Mouse (Mus musculus): ENCODE results near the gene Selenoh.
A peak's percentile ranks its signal among the peaks of the same experiment; 100 is the strongest.

Gene Selenoh

GRCm38 (mm10) chr2:84669828-84670568 is 572 bp downstream of the Selenoh start:
- peak; percentile 62 for DNase-seq (ENCODE audit: low read depth)

GRCm38 (mm10) chr2:84666081-84666480 is 4.5 kb downstream of the Selenoh start:
- DNase-seq (ENCODE audit: low read depth) = no peak

GRCm38 (mm10) chr2:84662866-84663265 is 7.7 kb downstream of the Selenoh start:
- peak; percentile 92 for DNase-seq (ENCODE audit: low read depth)

GRCm38 (mm10) chr2:84660253-84660652 is 10.3 kb downstream of the Selenoh start:
- DNase-seq (ENCODE audit: low read depth) = peak; percentile 93

- no peak for DNase-seq (ENCODE audit: low read depth)
Measured at GRCm38 (mm10) chr2:84658806-84659205, 11.8 kb downstream of the Selenoh start, which contains the start of gene Btbd18. TSS of gene Btbd18 (plus strand) at chr2:84659079.

GRCm38 (mm10) chr2:84655864-84656263 is 14.7 kb downstream of the Selenoh start:
- DNase-seq (ENCODE audit: low read depth) = peak; percentile 57

GRCm38 (mm10) chr2:84653354-84653753 is 17.2 kb downstream of the Selenoh start:
- DNase-seq (ENCODE audit: low read depth) = no peak

GRCm38 (mm10) chr2:84650464-84651195 is 19.9 kb downstream of the Selenoh start, which contains the start of gene Ctnnd1:
TSS of gene Ctnnd1 (minus strand) at chr2:84650765.
- peak; percentile 94 for DNase-seq (ENCODE audit: low read depth)

GRCm38 (mm10) chr2:84649674-84650073 is 20.9 kb downstream of the Selenoh start:
- peak; percentile 42 for DNase-seq (ENCODE audit: low read depth)

- DNase-seq (ENCODE audit: low read depth) = no peak
Measured at GRCm38 (mm10) chr2:84648369-84648768, 22.2 kb downstream of the Selenoh start.

GRCm38 (mm10) chr2:84647051-84647568 is 23.5 kb downstream of the Selenoh start:
- DNase-seq (ENCODE audit: low read depth) = no peak

GRCm38 (mm10) chr2:84646138-84646537 is 24.4 kb downstream of the Selenoh start:
- no peak for DNase-seq (ENCODE audit: low read depth)

GRCm38 (mm10) chr2:84640833-84641232 is 29.7 kb downstream of the Selenoh start:
- no peak for DNase-seq (ENCODE audit: low read depth)

- no peak for DNase-seq (ENCODE audit: low read depth)
Measured at GRCm38 (mm10) chr2:84638428-84639220, 31.9 kb downstream of the Selenoh start.

- no peak for DNase-seq (ENCODE audit: low read depth)
Measured at GRCm38 (mm10) chr2:84637452-84638165, 33.0 kb downstream of the Selenoh start.

- DNase-seq (ENCODE audit: low read depth) = no peak
Measured at GRCm38 (mm10) chr2:84636231-84636741, 34.3 kb downstream of the Selenoh start.

GRCm38 (mm10) chr2:84635611-84636010 is 35.0 kb downstream of the Selenoh start:
- DNase-seq (ENCODE audit: low read depth) = no peak

GRCm38 (mm10) chr2:84634934-84635482 is 35.6 kb downstream of the Selenoh start:
- peak; percentile 48 for DNase-seq (ENCODE audit: low read depth)

- DNase-seq (ENCODE audit: low read depth) = peak; percentile 89
Measured at GRCm38 (mm10) chr2:84634006-84634405, 36.6 kb downstream of the Selenoh start.

GRCm38 (mm10) chr2:84632999-84633398 is 37.6 kb downstream of the Selenoh start:
- DNase-seq (ENCODE audit: low read depth) = peak; percentile 91

- DNase-seq (ENCODE audit: low read depth) = no peak
Measured at GRCm38 (mm10) chr2:84632001-84632400, 38.6 kb downstream of the Selenoh start.

Data from 416B (cell line).